8 mouse cellular contexts compared by ENCODE assay signal in the genomic region with DNA sequence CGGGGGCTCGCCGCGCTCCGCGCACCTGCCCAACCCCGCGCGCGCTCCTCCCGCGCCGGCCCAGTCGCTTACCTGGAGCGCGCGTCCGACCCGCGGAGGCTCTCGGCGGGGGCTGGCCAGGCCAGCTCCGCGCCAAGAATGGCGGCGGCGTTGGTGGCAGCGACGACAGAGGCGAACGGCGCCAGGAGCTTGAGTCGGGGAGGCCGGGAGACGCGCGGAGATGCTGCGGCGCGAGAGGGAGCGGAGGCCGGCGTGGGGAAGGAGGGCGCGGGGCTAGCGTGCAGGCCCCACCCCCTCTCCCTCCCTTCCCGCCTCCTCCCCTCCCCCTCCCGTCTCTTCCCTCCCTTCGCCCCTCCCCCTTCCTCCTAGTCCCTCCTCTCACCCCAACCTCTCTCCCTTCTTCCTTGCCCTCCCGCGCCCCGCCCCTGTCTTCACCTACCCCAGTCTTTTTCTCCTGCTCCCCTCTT. TPM values are rescaled to one million over a fixed set of nuclear protein-coding genes. Genes with fewer than 3 reads are reported as not detected.
DNase-seq lines count a peak whose midpoint lies in the region; ATAC-seq lines count a peak whose summit lies in the region.

A gene (minus strand): TSS at position 323 of the 467 bp plus-strand sequence.

- peak; percentile 63 for ATAC-seq in intestine, embryonic 14.5 days (replicated peaks; ENCODE audit: low FRiP score, low TSS enrichment, low read depth)
- ATAC-seq in megakaryocyte-erythroid progenitor cell, adult 5-6 weeks (replicated peaks; ENCODE audit: low FRiP score, low TSS enrichment, poor library complexity, severe bottlenecking): peak; percentile 37

- peak; percentile 61 for DNase-seq in adrenal gland, adult 2 months
- DNase-seq in cerebellum, postnatal 36 days: peak; percentile 73 to 81
- peak; percentile 49 for DNase-seq in gastrocnemius, postnatal 25 days
- DNase-seq in intestine, embryonic 14.5 days (ENCODE audit: low spot score): peak; percentile 75
- peak; percentile 68 to 80 for DNase-seq in left cerebral cortex, postnatal 36 days (ENCODE audit: low spot score in 2 of 2)
- peak; percentile 57 to 61 for DNase-seq in right cerebral cortex, postnatal 36 days (ENCODE audit: low spot score in 2 of 2)
- peak; percentile 82 for DNase-seq in yolk sac, embryonic 10.5 days (ENCODE audit: low spot score)

- H3K27ac ChIP-seq in intestine, embryonic 14.5 days (ENCODE audit: low read depth): no peak within 1 kb of the TSS

- 2% methylated on average over 26 of the region's 52 CpGs for WGBS in intestine, embryonic 14.5 days

- H3K9me3 ChIP-seq in intestine, embryonic 14.5 days (ENCODE audit: control insufficient read depth, low read length): no peaks in the 10 kb centered on the region

- H3K36me3 ChIP-seq in intestine, embryonic 14.5 days (ENCODE audit: control insufficient read depth, insufficient read depth, low read length): no peaks in the 10 kb centered on the region

- H3K4me1 ChIP-seq in intestine, embryonic 14.5 days (replicated peaks; ENCODE audit: control insufficient read depth, insufficient read depth, low read length): peaks cover 11% of the 10 kb centered on the region; the same call in 1 of the 2 replicates

- peaks cover 15% of the 10 kb centered on the region for H3K27me3 ChIP-seq in intestine, embryonic 14.5 days (replicated peaks; ENCODE audit: control insufficient read depth, insufficient read depth, low read length)

- peak within 1 kb of the TSS; percentile 75 for H3K4me3 ChIP-seq in intestine, embryonic 14.5 days (ENCODE audit: low read depth, low read length)

- peak within 1 kb of the TSS; percentile 99 for H3K4me2 ChIP-seq in intestine, embryonic 14.5 days (ENCODE audit: low read length)

- H3K9ac ChIP-seq in intestine, embryonic 14.5 days (ENCODE audit: low read length): peak within 1 kb of the TSS; percentile 64

- intact Hi-C loops in left cerebral cortex, postnatal 36 days (cut with DNase I): no loop called here

RNA-seq across cellular contexts. Expression of the gene that starts here (rescaled TPM):
- total RNA-seq in adrenal gland, adult 2 months (2021): 10 to 100 TPM; 14.6 to 15.1 TPM
- polyA plus RNA-seq in adrenal gland, adult 2 months (2012; rRNA removed): 13.3 and 13.7 TPM in 2 replicates
- 100 to 1,000 TPM; 132 to 144 TPM for total RNA-seq in gastrocnemius, postnatal 25 days (2021)
- polyA plus RNA-seq in intestine, embryonic 14.5 days (2014; fragmentation: Nextera tagmentation; extraction: Ambion mirVana): 9.2 and 9.7 TPM in 2 replicates
- total RNA-seq in left cerebral cortex, postnatal 36 days (2021): 10 to 100 TPM; 91.0 to 94.2 TPM
- 38.5 and 38.8 TPM in 2 replicates for total RNA-seq in megakaryocyte-erythroid progenitor cell, adult 5-6 weeks (2014; fragmentation: Nextera tagmentation)
- total RNA-seq in megakaryocyte-erythroid progenitor cell, adult 5-6 weeks (2017): 16.0 and 18.0 TPM in 2 replicates
